Mouse (Mus musculus) lung, postnatal 0 days (tissue): ENCODE data around the gene Foxj1.

Experiments
- CTCF ChIP-seq: IDR thresholded peaks from 2 replicates; pipeline ENCODE4 v1.5.1; 2016; ENCODE audit warnings: antibody characterized with exemption, mild to moderate bottlenecking
- EP300 ChIP-seq: IDR thresholded peaks from 2 replicates; pipeline ENCODE4 v1.6.1; 2016; ENCODE audit warnings: antibody characterized with exemption, mild to moderate bottlenecking, control low read depth

GRCm38 (mm10) chr11:116358926-116359637 is 23.9 kb upstream of the Foxj1 start:
- TF ChIP-seq CTCF (no peak), EP300 (no peak)
